Mouse (Mus musculus) cortical plate, adult 2 months (tissue): ENCODE results near the gene Wdr46. TPM values are rescaled to one million over a fixed set of nuclear protein-coding genes. Genes with fewer than 3 reads are reported as not detected.

Experiments used
- H3K27ac ChIP-seq: fragments of 200-500 bp; 2 replicates; pipeline ENCODE4 v1.5.1; 2012; ENCODE audit warnings: low read length, control low read depth, inconsistent platforms; ENCODE audit not compliant: insufficient read depth
- H3K4me1 ChIP-seq: fragments of 200-500 bp; 2 replicates; pipeline ENCODE4 v1.6.1; 2011; ENCODE audit warnings: low read length; ENCODE audit not compliant: control insufficient read depth, insufficient read depth
- H3K4me3 ChIP-seq: fragments of 200-500 bp; 2 replicates; pipeline ENCODE4 v1.5.1; 2011; ENCODE audit warnings: mild to moderate bottlenecking, low read length, control low read depth; ENCODE audit not compliant: insufficient read depth
- CTCF ChIP-seq: fragments of 200-500 bp; IDR thresholded peaks from 2 replicates; pipeline ENCODE4 v1.5.1; 2011; ENCODE audit warnings: mild to moderate bottlenecking, control low read depth, low read length; ENCODE audit not compliant: insufficient read depth; ENCODE audit errors: extremely low read depth
- POLR2A ChIP-seq: fragments of 200-500 bp; IDR thresholded peaks from 2 replicates; pipeline ENCODE4 v1.6.1; 2011; ENCODE audit warnings: mild to moderate bottlenecking, low read length, control low read depth; ENCODE audit not compliant: insufficient read depth; ENCODE audit errors: extremely low read depth
- polyA plus RNA-seq: library from polyadenylated mRNA; depleted of rRNA; stranded (reverse); fragments of >200 nt; gene quantifications from 2 replicates; pipeline ENCODE4 v1.2.3, GENCODE M21; 2012

Wdr46 gene
- polyA plus RNA-seq, 1 experiment, result 13.5 TPM

- H3K4me3 ChIP-seq, result peak overlapping the region; percentile 62
Observed at GRCm38 (mm10) chr17:33928251-33928947, 12.1 kb upstream of the Wdr46 start.

GRCm38 (mm10) chr17:33929371-33930279 is 10.8 kb upstream of the Wdr46 start, which contains the start of gene Rgl2:
TSS of gene Rgl2 (plus strand) at chr17:33929543.
- TF ChIP-seq POLR2A (peak; percentile 66; the same call in 1 of the 2 replicates), CTCF (no peak)
- peak within 1 kb of the TSS; percentile 62 for H3K4me3 ChIP-seq
- H3K27ac ChIP-seq, result peak within 1 kb of the TSS; percentile 92
- H3K4me1 ChIP-seq, result no peaks in the 10 kb centered on the region

More at GRCm38 (mm10) chr17:33928251-33928947, 12.1 kb upstream of the Wdr46 start:
- no peak overlapping the region for H3K27ac ChIP-seq
- no peaks in the 10 kb centered on the region for H3K4me1 ChIP-seq
- TF ChIP-seq CTCF, result no peak
- TF ChIP-seq POLR2A, result no peak

- Histone ChIP-seq H3K27ac (peak overlapping the region; percentile 61; the same call in 1 of the 2 replicates), H3K4me1 (no peaks in the 10 kb centered on the region), H3K4me3 (peak overlapping the region; percentile 62)
- TF ChIP-seq POLR2A, result peak; percentile 37; the same call in 1 of the 2 replicates
- TF ChIP-seq CTCF, result no peak
Observed at GRCm38 (mm10) chr17:33930280-33931158, 9.9 kb upstream of the Wdr46 start.

GRCm38 (mm10) chr17:33931159-33931866 is 9.1 kb upstream of the Wdr46 start:
- Histone ChIP-seq H3K4me3 (peak overlapping the region; percentile 62), H3K27ac (no peak overlapping the region), H3K4me1 (no peaks in the 10 kb centered on the region)
- TF ChIP-seq POLR2A (no peak), CTCF (no peak)

- TF ChIP-seq POLR2A, result no peak
- TF ChIP-seq CTCF, result no peak
Observed at GRCm38 (mm10) chr17:33931947-33932346, 8.5 kb upstream of the Wdr46 start.

GRCm38 (mm10) chr17:33932448-33932847 is 8.0 kb upstream of the Wdr46 start:
- H3K4me3 ChIP-seq, result no peak overlapping the region
- TF ChIP-seq POLR2A, result no peak
- TF ChIP-seq CTCF, result no peak
- H3K27ac ChIP-seq, result no peak overlapping the region
- no peaks in the 10 kb centered on the region for H3K4me1 ChIP-seq

More at GRCm38 (mm10) chr17:33931947-33932346, 8.5 kb upstream of the Wdr46 start:
- no peak overlapping the region for H3K27ac ChIP-seq
- H3K4me3 ChIP-seq, result no peak overlapping the region
- H3K4me1 ChIP-seq, result no peaks in the 10 kb centered on the region

- Histone ChIP-seq H3K4me1 (no peaks in the 10 kb centered on the region), H3K27ac (no peak overlapping the region), H3K4me3 (no peak overlapping the region)
- TF ChIP-seq CTCF, result no peak
- TF ChIP-seq POLR2A, result no peak
Observed at GRCm38 (mm10) chr17:33932970-33933369, 7.5 kb upstream of the Wdr46 start.

- H3K4me3 ChIP-seq, result no peak overlapping the region
- no peak for TF ChIP-seq CTCF
- TF ChIP-seq POLR2A, result no peak
- H3K4me1 ChIP-seq, result no peaks in the 10 kb centered on the region
- H3K27ac ChIP-seq, result no peak overlapping the region
Observed at GRCm38 (mm10) chr17:33935422-33936055, 4.9 kb upstream of the Wdr46 start.
